Mouse (Mus musculus) yolk sac, embryonic 10.5 days (tissue): ENCODE data around the gene Gnb3.
A peak's percentile ranks its signal among the peaks of the same experiment; 100 is the strongest.

Source experiments
- DNase-seq: peaks from one replicate; pipeline ENCODE4 v3.0.0-alpha.2; 2017; ENCODE audit warnings: low spot score

The Gnb3 gene

DNA sequence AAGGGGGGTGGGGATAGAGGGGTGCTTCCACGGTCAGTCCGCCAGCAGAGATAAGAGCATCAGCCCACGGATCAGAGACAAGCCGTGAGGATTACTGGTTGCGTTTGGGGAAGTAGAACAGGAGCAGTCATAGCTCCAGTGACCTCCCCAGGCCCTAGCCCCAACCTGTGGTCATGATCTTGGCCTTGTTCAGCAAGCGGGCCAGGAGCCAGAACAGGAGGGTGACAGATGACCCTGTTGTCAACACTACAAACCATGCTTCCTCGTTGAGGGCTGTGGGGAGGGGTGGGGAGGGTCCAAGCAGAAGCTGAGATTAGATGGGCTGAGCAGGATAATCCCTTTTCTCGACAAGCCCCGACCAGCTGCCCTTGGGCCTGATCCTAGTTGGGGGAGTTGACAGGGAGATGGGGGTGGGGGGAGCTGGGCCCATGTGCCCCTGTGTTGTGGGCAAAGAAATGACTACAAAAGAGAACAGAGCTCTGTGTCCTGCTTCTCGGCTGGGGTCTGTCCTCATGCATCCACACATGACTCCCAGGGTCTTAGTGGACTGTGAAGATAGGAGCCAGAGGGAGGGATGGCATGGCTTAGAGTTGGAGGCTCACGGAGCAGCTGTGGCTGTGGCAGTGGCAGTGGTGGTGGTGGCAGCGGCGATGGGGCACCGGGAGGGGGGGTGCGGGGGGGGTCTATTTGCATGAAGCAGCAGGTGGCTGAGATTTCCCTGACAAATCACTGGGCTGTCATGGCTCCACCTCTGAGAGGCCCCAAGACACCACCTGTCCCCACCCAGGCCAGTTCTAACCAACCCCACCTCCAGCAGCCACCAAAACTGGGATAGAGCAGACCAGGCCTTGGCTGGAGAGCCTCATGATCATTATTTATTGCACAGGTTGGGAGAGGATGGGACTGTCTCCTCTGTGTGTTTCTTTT, at the start of gene Gnb3:
TSS of gene Gnb3 (minus strand) at position 35 of the 927 bp plus-strand sequence.
- no peak for DNase-seq

DNA sequence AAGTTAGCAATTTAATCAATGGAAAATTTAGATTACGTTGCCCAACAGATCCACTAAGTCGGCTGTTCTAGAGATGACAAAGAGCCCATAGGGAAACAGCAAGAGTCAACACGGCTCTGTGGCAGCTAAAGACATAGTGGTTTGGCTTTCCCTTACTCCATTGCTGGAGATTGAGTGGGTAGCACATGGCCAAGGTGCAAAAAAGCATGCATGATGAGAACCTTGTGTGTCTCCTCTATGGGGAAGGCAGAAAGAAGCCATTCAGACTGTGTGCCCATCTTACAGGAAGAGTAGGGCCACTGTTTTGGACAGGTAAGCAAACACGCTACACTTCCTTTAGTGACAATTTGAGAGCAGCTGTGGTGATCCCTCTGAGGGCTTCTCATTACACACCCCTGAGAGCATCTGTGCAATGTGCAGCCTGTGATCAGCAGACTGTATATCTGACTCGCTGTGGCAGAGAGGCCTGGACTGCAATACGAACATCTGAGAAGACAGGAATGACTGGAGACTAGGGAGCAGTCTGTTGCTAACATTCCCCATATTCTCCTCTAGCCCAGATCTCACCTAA, 48.6 kb upstream of the Gnb3 start:
- no peak for DNase-seq

DNA sequence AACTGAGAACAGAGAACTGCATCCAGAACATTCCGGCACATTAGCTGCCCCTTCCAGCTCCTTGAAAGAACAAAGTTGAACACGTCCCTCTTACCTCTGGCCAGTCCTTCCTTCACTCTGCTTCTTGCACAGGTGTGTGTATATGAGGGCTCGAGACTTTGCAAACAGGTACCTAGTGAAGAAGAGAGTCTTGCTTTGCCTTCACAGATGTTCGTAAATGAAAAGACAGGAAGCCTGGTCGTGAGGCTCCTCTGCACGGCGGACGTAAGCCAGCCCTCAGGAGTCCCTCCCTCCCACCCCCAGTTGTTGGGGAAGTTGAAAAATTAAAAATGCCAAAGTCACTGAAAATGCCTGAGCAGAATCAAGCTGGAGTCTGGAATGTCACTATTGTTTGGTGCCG, 47.9 kb upstream of the Gnb3 start, which contains the start of gene Cd4:
TSS of gene Cd4 (minus strand) at position 236 of the 400 bp plus-strand sequence.
- DNase-seq, result no peak

DNA sequence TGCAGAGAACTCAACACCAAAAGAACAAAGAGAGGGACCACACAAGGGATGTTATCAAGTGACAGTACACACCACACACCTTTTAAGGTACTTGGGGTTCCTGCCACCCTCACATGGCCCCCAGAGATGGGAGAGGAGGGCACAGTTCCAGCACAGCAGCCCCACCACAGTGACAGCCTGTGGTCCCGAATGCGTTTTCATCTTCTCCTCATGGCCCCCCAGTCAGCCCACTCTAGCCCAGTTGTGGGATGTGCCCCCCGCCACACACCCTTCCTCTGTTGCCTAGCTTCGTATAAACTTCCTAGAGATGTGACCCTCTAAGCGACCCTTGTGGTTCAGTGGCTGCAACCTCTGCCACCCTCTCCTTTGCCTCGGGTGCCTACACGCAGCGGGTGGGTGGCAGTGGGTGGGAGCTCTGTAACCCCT, 45.9 kb upstream of the Gnb3 start:
- DNase-seq, result no peak

DNA sequence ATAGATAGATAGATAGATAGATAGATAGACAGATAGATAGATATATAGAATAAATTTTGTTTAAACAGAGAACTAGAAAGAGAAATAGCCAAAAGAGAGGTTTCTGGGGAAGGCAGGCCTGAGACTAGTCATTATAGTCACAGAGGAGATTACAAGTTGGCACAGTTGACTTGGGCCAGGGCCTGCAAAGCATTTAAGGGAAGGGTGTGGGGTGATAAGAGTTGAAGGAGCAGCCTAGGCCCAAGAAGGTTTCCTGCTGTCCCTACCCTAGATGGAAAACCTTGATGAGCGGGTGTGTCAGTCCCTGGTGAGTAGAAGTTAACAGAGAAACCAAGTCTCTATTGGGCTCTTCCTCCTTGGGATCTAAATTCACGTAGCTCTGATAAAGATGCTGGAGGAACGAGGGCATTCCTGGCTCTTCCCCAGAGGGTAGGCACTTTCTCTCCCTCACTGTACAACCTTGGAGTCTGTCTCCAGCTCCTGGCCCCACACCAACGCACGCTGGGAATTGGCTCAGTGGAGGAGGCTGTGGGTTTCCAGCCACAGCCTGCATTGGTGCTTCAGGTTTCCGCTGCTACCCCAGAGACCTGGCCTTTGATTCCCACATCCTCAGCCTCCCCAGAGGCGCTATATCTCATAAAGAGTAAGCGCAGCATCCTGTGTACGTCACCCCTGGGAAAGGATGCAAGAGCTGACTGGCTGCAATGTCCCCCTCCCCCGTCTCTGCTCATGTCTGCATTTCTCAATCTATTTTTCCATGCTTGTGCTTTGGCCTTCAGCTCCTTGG, 44.8 kb upstream of the Gnb3 start:
- DNase-seq, result no peak

DNA sequence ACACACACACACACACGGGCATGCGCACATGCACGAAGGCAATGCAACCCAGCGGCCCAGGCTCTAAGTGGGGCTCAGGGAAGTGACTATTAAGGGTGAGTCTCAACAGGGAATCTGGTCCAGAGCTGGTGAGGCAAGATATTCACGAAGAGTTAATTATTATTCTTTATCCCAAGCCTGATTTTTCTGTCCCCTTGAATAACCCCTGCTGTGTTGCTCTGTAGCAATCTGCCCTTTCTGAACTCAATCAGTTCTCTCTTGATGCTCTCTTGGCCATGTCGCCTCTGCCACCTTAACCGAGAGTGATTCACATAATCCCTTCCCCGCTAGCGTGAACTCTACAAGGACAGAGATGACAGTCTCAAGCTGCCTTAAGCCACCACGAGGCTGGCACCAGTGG, 43.3 kb upstream of the Gnb3 start:
- no peak for DNase-seq

DNA sequence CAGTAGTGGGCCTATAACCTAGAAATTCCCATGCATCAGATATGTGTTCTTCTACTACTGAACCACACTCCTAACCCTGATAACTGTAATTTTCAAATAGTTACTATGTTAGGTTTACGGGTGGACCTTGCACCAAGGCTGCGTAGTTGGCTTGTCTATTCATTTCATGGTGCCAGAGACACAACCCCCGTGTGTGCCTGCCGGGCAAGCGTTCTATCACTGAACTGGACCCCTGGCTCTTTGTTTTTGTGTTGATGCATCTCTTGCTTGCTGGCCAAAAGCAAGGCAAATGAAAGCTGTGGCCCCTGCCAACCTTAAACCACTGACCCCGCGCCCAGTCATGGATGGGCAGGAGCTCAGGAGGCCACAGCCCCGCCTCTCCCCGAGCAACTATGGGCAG, 41.7 kb upstream of the Gnb3 start:
- DNase-seq, result no peak

DNA sequence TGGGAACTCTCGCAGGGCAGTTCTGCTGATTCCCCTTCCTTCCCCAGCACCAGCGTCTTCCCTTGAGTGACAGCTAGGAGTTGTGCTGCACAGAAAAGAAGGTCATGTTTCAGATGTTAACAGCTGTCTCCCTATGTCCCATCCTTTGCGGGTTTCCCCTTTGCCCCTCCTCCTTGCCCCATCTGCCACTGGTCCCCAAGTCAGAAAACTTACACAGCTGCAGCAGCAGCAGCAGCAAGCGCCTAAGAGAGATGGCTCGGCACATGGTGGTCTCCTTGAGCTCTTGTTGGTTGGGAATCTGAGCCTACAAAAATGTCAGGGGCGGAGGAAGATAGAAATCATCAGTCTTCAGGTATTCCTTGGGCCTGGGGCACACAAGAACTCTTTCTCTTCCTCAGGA, 39.3 kb upstream of the Gnb3 start:
- no peak for DNase-seq

DNA sequence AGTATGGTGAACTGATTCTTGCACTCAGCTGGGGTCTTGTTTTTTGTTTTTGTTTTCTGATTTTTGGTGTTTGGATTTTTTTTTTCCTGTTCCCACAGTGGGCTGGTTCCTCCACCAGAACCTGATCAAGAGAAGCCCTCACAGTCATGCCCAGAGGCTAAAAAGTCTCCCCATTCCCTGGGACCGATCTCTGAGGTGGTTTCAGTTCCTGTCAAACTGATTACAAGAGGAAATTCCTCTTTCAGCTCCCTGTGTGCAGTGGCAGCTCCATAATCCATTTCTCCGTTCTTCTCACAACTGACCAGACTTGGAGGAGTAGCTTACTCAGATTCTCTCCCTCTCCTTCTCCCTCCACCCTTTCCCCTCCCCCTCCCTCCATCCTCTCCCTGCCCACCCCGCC, 34.3 kb upstream of the Gnb3 start:
- DNase-seq, result no peak

DNA sequence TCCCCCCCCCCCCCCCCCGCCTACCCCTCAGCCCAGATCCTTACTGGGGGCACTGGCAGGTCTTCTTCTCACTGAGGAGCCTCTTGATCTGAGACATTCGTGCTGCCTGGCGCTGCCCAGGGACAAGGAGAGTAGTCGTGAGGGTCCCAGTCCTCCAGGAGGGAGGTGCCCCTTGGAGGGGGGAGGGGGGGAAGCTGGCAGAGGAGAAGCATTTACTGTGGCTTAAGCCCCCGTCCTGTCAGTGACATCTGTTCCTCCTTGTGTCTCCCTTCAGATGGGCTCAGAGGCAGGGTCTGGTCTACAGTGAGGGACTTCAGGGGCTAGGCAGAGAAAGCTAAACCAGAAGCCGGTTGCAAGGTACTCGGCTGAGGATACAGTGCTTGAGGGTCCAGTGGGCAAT, 26.5 kb upstream of the Gnb3 start:
- no peak for DNase-seq

DNA sequence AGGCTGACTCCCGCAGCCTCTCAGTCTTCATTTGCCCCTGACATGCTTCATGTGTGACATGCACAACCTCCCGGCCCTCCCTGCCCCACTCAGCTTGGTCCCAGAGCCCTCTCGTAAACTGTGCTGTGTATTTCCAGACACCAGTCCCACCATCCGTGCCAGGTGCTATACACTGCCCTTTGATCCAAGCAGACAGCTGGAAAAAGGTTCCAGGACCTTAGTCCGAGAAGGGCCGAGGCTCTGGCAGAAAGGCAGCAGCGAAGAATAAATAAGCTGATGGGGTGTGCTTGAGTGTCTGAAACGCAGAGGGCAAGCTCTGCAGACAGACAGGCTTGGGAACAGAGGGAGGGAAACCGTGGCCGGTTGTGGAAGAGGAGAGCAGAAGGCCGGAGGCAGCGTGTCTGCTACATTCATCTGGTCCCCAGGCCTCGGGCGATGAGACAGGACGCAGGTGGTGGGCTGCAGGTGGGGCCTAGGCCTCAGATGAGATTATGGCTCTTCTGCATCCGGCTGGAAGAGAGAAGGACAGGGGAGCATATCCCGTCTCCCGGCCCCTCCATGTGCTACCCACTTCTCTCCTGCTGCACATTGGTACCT, 25.8 kb upstream of the Gnb3 start:
- no peak for DNase-seq

DNA sequence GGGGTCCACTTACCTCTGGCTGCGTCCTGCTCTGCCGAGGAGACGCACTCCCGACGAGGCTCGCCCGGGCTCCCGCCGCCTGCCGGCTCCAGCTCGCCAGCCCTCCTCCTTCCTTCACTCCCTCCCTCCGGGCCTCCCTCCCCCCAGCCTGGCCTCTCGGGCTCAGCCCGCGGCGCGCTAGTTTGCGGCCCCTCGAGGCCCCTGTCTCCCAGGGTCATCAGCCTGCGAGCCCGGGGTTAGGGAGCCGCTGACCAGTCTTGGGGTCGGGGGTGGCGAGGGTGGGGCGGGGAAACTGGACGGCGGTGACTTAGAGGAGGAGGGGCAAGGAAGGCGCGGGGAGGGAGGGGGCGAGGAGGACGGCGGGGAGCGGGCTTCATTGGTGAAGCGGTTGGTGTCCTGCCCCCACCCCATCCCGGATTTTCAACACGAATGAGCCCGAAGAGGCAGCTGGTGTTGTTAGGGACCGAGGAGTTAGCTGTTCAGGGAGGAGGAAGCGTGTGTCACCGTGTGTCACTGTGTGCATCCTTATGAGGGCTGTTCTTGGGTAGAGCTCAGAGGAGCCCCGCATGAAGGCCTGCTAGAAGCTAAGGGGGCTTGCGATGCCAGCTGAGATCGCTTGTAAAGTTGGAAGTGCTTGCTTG, 23.7 kb upstream of the Gnb3 start, which contains the start of gene Gpr162:
TSS of gene Gpr162 (minus strand) at position 326 of the 641 bp plus-strand sequence.
- peak; percentile 65 for DNase-seq

DNA sequence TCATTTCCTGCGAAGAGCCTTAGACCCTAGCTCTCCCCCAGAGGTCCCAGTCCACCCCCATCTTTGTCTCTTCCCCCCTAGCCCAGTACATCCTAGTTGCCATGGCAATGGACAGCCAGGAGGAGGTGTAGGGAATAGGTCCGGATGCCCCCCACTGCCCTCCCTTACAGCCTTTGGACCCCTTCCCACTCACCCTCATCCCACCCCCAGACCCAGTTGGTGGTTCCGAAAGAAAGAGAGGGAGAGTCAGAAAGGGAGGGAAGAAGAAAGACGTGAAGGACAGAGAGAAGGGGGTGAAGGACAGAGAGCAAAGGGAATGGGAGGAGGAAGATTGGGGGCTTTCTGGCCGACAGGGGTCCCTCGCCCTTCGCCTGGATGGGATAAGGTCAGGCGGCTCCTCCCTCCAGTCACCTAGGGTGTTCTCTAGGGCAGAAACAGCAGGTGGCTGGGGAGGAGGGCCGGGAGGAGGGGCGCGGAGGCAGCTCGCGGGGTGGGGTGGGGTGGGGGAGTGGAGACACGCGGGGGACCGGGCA, 23.1 kb upstream of the Gnb3 start:
- DNase-seq, result no peak

DNA sequence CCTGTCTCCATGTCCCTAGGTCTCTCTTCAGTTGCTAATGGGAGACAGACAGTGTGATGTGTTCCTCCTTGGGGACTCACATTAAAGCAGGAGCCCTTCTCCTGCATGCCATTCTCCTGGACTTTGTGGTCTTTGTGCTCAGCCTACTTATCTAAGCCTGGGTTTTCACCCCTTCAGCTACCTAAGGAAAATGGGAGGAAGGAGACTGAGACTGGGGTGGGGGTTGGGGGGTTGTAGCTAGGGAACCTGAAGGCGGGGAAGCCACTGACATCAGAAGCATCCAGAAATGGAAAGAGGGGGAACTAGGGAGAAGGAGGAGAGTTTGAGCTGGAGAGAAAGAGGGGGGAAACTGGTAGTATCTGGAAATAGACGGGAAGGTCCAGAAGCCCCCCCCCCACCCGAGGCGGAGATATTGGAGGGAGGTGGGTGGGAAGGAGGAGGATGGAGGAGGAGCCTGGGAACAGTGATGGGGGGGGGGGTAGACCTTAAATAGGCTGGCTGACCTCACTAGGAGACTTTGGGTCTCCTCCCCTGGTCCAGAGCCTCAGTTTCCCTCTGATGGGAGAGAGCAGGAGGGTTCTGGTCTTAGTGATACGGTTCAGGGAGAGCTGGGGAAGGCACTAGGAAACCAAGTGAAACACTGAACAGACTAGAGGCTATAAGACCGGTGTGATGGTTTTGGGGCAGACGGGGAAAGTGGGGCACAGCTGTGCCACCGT, 22.5 kb upstream of the Gnb3 start:
- no peak for DNase-seq

DNA sequence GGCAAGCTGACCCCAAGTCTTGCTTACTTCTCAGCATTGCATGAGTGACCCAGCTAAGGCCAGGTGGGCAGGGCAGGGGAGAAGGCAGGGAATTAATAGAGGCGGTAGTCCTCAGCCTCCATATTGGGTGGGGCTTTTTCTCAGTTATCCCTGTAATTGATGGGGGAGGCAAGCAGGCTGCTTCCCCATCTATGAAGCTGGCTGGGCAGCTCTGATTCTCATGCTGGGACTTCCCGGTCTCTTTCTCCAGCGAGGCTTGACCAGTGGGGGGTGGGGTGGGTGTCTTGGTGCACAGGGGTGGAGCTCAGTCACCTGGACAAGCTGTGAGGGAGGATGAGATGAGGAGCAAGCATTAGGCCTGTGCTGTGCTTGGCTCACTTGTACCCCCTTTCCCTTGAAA, 21.7 kb upstream of the Gnb3 start:
- DNase-seq, result no peak

DNA sequence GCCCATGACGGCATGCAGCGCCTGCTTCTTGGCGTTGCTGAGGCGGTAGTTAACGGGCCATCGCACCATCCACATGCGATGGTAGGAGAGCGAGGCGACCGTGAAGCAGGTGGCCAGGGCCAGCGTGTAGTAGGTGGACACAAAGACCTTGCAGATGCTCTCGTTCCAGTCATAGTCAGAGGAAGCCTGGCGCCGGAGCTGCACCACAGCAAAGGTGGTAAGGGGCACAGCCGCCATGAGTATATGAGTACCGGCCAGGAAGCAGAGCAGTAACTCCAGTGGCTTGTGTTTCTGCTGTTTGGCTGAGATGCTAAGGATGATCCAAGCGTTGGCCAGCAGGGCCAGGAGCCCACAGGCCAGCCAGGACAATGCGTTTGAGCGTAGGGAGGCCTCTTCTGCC, 21.2 kb upstream of the Gnb3 start:
- DNase-seq, result no peak

DNA sequence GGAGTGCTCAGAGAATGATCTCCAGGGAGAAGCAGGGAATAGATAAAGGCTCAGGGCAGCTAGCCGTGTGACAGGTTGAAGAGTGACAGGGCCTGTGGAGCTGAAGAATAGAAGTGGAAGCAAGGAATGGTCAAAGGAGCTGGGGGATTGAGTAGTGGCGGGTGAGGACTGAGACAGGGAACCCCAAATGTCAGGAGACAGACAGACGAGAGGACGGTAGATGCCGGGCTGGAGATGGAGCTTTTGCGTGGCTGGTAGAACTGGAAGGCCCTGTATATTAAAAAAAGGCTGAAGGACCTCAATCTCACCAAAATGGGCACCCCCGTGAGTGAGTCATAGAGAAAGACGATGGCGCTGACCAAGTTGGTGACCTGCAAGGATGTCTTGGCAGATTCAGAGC, 20.4 kb upstream of the Gnb3 start:
- no peak for DNase-seq

DNA sequence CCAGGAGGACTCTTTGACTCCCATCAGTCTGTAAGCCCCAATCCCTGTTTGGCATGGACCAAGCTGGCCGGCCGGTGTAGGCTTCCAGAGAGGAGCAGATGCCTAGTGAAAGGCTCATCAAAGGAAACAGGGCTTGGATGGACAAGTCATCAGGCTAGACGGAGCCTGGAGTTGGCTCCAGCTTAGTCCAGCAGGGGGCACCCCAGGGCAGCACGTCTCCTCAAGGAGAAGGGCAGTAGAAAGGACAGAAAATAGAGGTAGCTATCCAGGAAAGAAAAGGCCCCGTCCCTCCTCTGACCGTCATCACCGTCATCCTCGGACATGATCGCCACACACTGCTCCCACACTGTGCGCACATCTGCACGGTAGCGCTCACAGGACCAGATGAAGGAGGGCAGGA, 19.6 kb upstream of the Gnb3 start:
- DNase-seq, result peak; percentile 69

DNA sequence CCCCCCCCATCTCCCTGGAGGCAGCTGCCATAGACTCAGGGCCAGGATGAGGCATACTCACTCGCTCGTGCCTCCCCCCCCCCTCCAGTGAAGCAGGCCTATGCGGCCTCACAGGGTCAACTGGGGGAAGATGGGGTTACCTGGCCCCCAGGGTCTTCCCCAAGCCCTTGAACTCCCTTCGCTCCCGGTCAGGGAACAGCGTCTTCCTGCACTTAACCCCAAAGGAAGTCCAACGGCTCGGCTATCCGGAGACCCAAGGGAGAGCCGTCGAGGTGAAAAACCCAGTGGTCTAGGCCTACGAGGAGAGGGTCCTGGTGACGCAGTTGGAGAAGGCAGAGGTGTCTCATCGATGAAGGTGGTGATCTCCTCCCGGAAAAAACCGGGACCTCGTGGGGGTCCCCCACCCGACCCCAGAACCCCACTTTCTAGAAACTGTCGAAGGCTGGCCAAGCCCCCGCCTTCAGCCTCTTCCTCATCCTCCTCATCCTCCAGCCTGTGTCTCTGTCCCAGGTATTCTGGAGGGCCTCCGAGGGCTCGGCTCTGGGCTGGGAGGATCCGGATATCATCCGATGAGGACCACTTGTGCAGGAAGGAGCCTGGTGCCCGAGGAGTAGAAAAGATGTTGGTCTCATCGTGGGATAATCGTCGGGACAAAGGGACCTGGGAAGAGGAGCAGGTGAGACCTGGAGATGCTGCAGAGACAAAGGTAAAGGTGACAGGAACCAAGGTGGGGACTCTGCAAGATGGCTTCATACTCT, 18.7 kb upstream of the Gnb3 start:
- DNase-seq, result no peak
